Mouse (Mus musculus) yolk sac, embryonic 10.5 days (tissue): ENCODE results near the gene Col28a1.
A peak's percentile ranks its signal among the peaks of the same experiment; 100 is the strongest.

Experiments
- DNase-seq: peaks from one replicate; pipeline ENCODE4 v3.0.0-alpha.2; 2017; ENCODE audit warnings: low spot score

Col28a1 gene

GRCm38 (mm10) chr6:8118577-8118976 is 73.8 kb downstream of the Col28a1 start:
- DNase-seq = no peak

GRCm38 (mm10) chr6:8105870-8106706 is 86.3 kb downstream of the Col28a1 start:
- DNase-seq = peak; percentile 6

- DNase-seq = no peak
Observed at GRCm38 (mm10) chr6:8101224-8101623, 91.2 kb downstream of the Col28a1 start.

GRCm38 (mm10) chr6:8095856-8096255 is 96.6 kb downstream of the Col28a1 start:
- no peak for DNase-seq

GRCm38 (mm10) chr6:8094160-8094953 is 98.1 kb downstream of the Col28a1 start:
- DNase-seq = no peak

DNA sequence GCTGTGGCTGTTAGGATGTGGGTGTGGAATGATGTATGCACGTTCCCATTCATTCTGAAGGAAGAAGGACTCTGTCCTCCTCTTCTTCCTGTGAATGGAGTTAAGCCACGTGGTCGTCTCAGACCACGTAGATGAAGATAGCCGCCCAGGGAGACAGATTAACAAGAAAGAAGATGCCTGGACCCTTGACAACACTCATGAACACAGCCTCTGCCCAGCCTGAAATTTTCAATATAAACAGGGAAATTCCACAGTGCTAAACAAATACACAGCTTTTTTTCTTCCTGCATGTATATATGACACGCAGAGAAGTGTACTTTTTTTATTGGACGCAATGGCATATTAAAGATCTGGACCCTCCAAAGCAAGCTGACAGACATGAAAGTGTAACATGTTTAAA is 98.9 kb downstream of the Col28a1 start:
- no peak for DNase-seq

- DNase-seq = no peak
Observed at GRCm38 (mm10) chr6:8086847-8087246, 105.6 kb downstream of the Col28a1 start.

DNA sequence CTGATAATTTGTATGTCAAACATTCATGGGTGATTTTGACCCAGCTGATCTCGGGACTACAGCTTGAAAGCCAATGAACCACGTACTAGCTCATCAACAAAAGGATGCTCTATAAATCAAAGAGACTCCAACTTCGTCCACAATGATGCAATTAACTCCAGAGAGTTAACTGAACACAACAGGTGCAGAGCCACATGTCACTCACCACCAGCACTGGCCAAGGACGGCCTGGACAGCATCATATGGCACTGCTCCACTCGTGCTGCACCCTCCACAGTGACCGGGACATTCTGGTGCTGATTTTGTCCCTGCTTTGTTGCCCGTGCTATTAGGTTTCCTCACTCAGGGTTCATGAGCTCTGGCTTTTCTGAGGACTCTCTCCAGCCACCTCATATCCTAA is 107.6 kb downstream of the Col28a1 start:
- DNase-seq = no peak

GRCm38 (mm10) chr6:8083196-8083595 is 109.2 kb downstream of the Col28a1 start:
- DNase-seq = no peak

- DNase-seq = no peak
Observed at GRCm38 (mm10) chr6:8077572-8078146, 114.8 kb downstream of the Col28a1 start.

DNA sequence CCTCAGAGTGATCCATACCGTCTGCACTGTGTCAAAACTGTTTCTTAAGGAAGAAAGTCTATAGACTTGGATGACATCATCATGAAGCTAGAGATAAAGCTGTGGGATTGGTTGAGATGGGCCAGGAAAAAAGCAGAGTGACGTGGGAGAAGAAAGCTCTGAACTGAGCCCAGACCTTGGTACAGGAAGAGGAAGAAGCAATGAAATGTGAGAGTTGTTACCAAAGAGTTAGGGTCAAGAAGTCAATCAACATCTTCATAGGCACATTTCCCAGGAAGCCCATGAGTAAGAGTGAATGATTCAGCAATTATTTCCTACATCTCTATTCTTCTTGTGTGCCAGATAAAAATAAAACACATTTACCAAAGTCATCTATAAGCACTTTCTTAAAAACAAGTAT is 117.5 kb downstream of the Col28a1 start:
- DNase-seq = no peak

DNA sequence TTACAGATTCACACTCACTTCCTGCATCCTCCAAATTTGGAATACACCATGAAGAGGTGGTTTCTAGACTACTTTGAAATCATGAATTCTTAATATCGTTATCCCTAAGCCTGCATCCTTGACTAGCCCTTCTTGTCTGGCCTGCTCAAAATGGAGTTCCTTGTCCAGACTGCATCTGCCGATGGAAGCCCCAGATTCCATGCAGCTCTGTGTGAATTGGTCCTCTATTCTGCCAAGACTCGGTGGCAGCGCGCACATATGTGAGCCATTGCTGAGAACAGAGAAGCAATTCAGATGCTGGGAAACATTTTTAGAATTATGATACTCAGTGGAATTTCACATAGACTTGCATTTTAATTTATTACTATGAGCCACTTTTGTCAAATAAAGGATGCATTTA is 123.4 kb downstream of the Col28a1 start:
- no peak for DNase-seq

- no peak for DNase-seq
Observed at GRCm38 (mm10) chr6:8068394-8068793, 124.0 kb downstream of the Col28a1 start.

GRCm38 (mm10) chr6:8067124-8067523 is 125.3 kb downstream of the Col28a1 start:
- no peak for DNase-seq

DNA sequence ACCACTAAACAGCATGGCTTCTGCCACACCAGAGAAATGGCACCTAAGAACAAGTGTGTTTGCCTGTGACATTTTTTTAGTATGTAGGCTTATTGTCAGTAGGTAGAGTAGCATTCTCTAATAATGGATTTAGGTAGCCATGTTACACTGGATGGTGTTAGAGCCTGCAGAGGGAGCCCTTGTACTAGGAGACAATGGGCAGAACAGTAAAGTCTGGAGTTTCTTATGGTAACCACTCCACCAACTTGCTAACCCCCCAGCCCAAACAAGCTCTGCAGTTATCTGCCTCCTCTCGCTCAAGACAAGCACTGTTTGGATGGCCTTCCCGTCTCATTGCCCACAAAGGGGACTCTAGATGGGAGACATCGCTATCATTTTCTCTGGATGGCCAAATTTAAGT is 126.2 kb downstream of the Col28a1 start:
- DNase-seq = peak; percentile 24

GRCm38 (mm10) chr6:8059199-8059598 is 133.2 kb downstream of the Col28a1 start:
- no peak for DNase-seq

- DNase-seq = no peak
Observed at GRCm38 (mm10) chr6:8048216-8048615, 144.2 kb downstream of the Col28a1 start.

DNA sequence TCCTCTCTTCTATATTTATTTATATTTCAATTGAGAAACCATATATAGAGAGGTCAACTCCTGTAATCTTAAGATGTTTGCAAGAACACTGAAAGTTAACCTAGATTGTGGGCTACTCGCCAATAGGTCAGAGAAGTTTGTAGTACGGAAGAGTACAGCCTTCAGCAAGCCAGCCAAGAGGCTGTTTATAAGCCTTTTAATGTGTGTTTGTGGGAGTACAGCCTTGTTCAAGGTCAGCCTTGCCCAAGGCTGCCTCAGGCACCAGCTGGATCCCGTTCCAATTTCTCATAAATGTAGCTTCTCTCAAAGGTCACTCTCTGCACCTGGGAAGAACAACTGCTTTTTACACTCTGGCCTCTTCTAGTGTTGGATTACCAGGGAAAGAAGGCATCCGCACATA is 146.0 kb downstream of the Col28a1 start:
- no peak for DNase-seq

DNA sequence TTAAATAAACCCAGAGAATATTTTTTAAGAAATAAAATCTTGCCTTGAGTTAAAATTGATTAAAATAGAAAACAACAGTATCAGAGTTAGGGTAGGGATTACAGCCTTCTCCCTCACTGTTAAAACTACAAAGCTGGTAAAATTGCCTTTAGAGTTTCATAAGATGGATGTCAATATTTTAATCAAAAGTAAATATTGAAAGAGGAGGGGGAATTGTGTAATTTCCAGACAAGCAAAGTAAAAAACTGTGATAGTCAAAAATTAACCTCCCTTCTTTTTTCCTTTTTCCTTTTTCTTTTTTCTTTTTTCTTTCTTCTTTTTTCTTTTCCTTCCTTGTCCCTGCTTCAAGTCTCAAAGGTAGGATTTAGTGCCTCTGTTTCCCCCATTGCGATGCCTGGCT is 146.6 kb downstream of the Col28a1 start:
- no peak for DNase-seq

GRCm38 (mm10) chr6:8028711-8029110 is 163.7 kb downstream of the Col28a1 start:
- no peak for DNase-seq

GRCm38 (mm10) chr6:8025332-8026129 is 166.9 kb downstream of the Col28a1 start:
- DNase-seq = no peak

GRCm38 (mm10) chr6:8023527-8023926 is 168.9 kb downstream of the Col28a1 start:
- no peak for DNase-seq
